Mouse (Mus musculus): ENCODE results near the gene Naaa. TPM values are rescaled to one million over a fixed set of nuclear protein-coding genes. Genes with fewer than 3 reads are reported as not detected.

Gene Naaa
- polyA plus RNA-seq, 2 experiments, result 4.3 to 4.5 TPM

GRCm38 (mm10) chr5:92219826-92220225 is 58.1 kb downstream of the Naaa start:
- no peak overlapping the region for H3K4me3 ChIP-seq (ENCODE audit: insufficient read depth in 1 of 2, low read depth in 2 of 2, low read length in 2 of 2)
- no peaks in the 10 kb centered on the region for H3K27me3 ChIP-seq (ENCODE audit: control insufficient read depth, insufficient read depth, low read length)
- WGBS (ENCODE audit: insufficient replicate concordance), result 27% methylated on average over 6 of the region's 6 CpGs
- H3K9me3 ChIP-seq (ENCODE audit: control insufficient read depth, low read length), result no peaks in the 10 kb centered on the region
- H3K9ac ChIP-seq (replicated peaks), result no peak overlapping the region
- no peaks in the 10 kb centered on the region for H3K36me3 ChIP-seq (replicated peaks; ENCODE audit: control insufficient read depth, insufficient read depth, low read depth)
- no peaks in the 10 kb centered on the region for H3K4me1 ChIP-seq (replicated peaks; ENCODE audit: control insufficient read depth in 2 of 2, insufficient read depth in 2 of 2, low read length in 1 of 2)
- DNase-seq (ENCODE audit: low read depth in 3 of 3, low spot score in 3 of 3) (no peak), ATAC-seq (ENCODE audit: insufficient read depth) (no peak)
- TF ChIP-seq EP300 (IDR thresholded peaks at IDR 0.05; ENCODE audit: low read depth) (no peak), CTCF (IDR thresholded peaks at IDR 0.05; ENCODE audit: low read depth) (no peak)
- H3K27ac ChIP-seq, result no peak overlapping the region
- H3K4me2 ChIP-seq (ENCODE audit: low read depth), result no peak overlapping the region

DNA sequence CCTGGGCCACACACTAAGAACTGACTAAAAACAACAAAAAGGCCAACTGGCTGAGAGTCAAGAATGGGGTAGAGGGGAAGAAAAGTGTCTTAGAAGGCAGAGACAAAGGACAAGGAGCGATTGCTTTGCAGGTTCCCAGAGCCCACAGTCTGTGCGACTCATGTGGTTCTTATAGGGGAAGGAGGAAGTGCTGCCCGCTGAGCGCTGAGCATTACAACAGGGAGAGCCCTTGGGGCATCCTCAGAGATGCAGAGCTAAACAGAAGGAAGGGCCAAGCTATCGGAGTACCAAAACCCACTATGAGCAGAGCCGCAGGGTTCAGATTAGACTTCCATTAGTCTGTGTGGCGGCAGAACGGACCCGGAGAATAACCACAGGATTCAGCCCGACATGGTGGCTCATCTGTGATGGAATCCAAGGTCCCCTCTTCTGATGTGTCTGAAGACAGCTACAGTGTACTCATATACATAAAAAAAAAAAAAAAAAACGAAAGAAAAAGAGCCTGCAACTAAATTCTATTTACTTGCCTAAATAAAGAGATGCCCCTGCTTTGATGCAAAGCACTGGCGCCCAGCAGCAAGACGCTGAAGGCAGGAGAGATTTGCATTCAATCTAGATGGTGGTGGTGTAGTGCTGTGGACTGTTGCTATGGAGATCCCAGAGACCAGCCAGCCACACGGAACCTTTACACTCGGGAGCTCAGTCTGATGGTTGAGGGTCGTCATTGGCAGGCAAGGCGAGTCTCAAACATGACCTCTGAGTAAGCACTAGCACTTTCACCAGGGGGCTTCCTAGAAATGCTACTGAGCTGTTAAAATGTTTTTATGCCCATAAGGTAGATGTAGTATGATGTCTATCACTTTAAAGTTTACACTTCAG is 58.8 kb downstream of the Naaa start:
- Histone ChIP-seq H3K36me3 (replicated peaks; ENCODE audit: control insufficient read depth, insufficient read depth, low read depth) (no peaks in the 10 kb centered on the region), H3K9ac (replicated peaks) (no peak overlapping the region), H3K9me3 (ENCODE audit: control insufficient read depth, low read length) (no peaks in the 10 kb centered on the region), H3K4me2 (ENCODE audit: low read depth) (no peak overlapping the region), H3K27me3 (ENCODE audit: control insufficient read depth, insufficient read depth, low read length) (no peaks in the 10 kb centered on the region), H3K27ac (no peak overlapping the region), H3K4me1 (replicated peaks; ENCODE audit: control insufficient read depth in 2 of 2, insufficient read depth in 2 of 2, low read length in 1 of 2) (no peaks in the 10 kb centered on the region), H3K4me3 (ENCODE audit: insufficient read depth in 1 of 2, low read depth in 2 of 2, low read length in 2 of 2) (no peak overlapping the region)
- 48% methylated on average over 17 of the region's 17 CpGs for WGBS (ENCODE audit: insufficient replicate concordance)
- DNase-seq (ENCODE audit: low read depth in 3 of 3, low spot score in 3 of 3), result no peak
- ATAC-seq (ENCODE audit: insufficient read depth), result no peak
- TF ChIP-seq EP300 (IDR thresholded peaks at IDR 0.05; ENCODE audit: low read depth), result no peak
- TF ChIP-seq CTCF (IDR thresholded peaks at IDR 0.05; ENCODE audit: low read depth), result no peak

- Histone ChIP-seq H3K9me3 (ENCODE audit: control insufficient read depth, low read length) (no peaks in the 10 kb centered on the region), H3K9ac (replicated peaks) (no peak within 1 kb of the TSS), H3K36me3 (replicated peaks; ENCODE audit: control insufficient read depth, insufficient read depth, low read depth) (no peaks in the 10 kb centered on the region), H3K27ac (no peak within 1 kb of the TSS), H3K4me2 (ENCODE audit: low read depth) (no peak within 1 kb of the TSS), H3K4me3 (ENCODE audit: insufficient read depth in 1 of 2, low read depth in 2 of 2, low read length in 2 of 2) (no peak within 1 kb of the TSS), H3K27me3 (ENCODE audit: control insufficient read depth, insufficient read depth, low read length) (no peaks in the 10 kb centered on the region), H3K4me1 (replicated peaks; ENCODE audit: control insufficient read depth in 2 of 2, insufficient read depth in 2 of 2, low read length in 1 of 2) (no peaks in the 10 kb centered on the region)
- WGBS (ENCODE audit: insufficient replicate concordance), result 63% methylated on average over 4 of the region's 4 CpGs
- DNase-seq (ENCODE audit: low read depth in 3 of 3, low spot score in 3 of 3) (no peak), ATAC-seq (ENCODE audit: insufficient read depth) (no peak)
- TF ChIP-seq EP300 (IDR thresholded peaks at IDR 0.05; ENCODE audit: low read depth) (no peak), CTCF (IDR thresholded peaks at IDR 0.05; ENCODE audit: low read depth) (no peak)
Measured at GRCm38 (mm10) chr5:92215308-92215707, 62.7 kb downstream of the Naaa start, which contains the start of gene U90926. U90926 (minus strand) TSS chr5:92215408.

- H3K9ac ChIP-seq (replicated peaks), result no peak overlapping the region
- H3K4me1 ChIP-seq (replicated peaks; ENCODE audit: control insufficient read depth in 2 of 2, insufficient read depth in 2 of 2, low read length in 1 of 2), result no peaks in the 10 kb centered on the region
- no peak overlapping the region for H3K27ac ChIP-seq
- no peaks in the 10 kb centered on the region for H3K36me3 ChIP-seq (replicated peaks; ENCODE audit: control insufficient read depth, insufficient read depth, low read depth)
- no peaks in the 10 kb centered on the region for H3K27me3 ChIP-seq (ENCODE audit: control insufficient read depth, insufficient read depth, low read length)
- no peak overlapping the region for H3K4me2 ChIP-seq (ENCODE audit: low read depth)
- TF ChIP-seq CTCF (IDR thresholded peaks at IDR 0.05; ENCODE audit: low read depth), result no peak
- TF ChIP-seq EP300 (IDR thresholded peaks at IDR 0.05; ENCODE audit: low read depth), result no peak
- H3K4me3 ChIP-seq (ENCODE audit: insufficient read depth in 1 of 2, low read depth in 2 of 2, low read length in 2 of 2), result no peak overlapping the region
- ATAC-seq (ENCODE audit: insufficient read depth) (no peak), DNase-seq (ENCODE audit: low read depth in 3 of 3, low spot score in 3 of 3) (no peak)
- H3K9me3 ChIP-seq (ENCODE audit: control insufficient read depth, low read length), result no peaks in the 10 kb centered on the region
- WGBS (ENCODE audit: insufficient replicate concordance), result 66% methylated on average over 4 of the region's 4 CpGs
Measured at GRCm38 (mm10) chr5:92212231-92212630, 65.7 kb downstream of the Naaa start.

GRCm38 (mm10) chr5:92210205-92210604 is 67.8 kb downstream of the Naaa start:
- ATAC-seq (ENCODE audit: insufficient read depth) (no peak), DNase-seq (ENCODE audit: low read depth in 3 of 3, low spot score in 3 of 3) (no peak)
- TF ChIP-seq CTCF (IDR thresholded peaks at IDR 0.05; ENCODE audit: low read depth), result no peak
- no peak for TF ChIP-seq EP300 (IDR thresholded peaks at IDR 0.05; ENCODE audit: low read depth)
- Histone ChIP-seq H3K27me3 (ENCODE audit: control insufficient read depth, insufficient read depth, low read length) (no peaks in the 10 kb centered on the region), H3K27ac (no peak overlapping the region), H3K9ac (replicated peaks) (no peak overlapping the region), H3K36me3 (replicated peaks; ENCODE audit: control insufficient read depth, insufficient read depth, low read depth) (no peaks in the 10 kb centered on the region), H3K4me1 (replicated peaks; ENCODE audit: control insufficient read depth in 2 of 2, insufficient read depth in 2 of 2, low read length in 1 of 2) (peaks cover 0 to 4% of the 10 kb centered on the region in 2 experiments; a peak in 1 of 4 replicates), H3K9me3 (ENCODE audit: control insufficient read depth, low read length) (no peaks in the 10 kb centered on the region), H3K4me3 (ENCODE audit: insufficient read depth in 1 of 2, low read depth in 2 of 2, low read length in 2 of 2) (no peak overlapping the region), H3K4me2 (ENCODE audit: low read depth) (no peak overlapping the region)
- WGBS (ENCODE audit: insufficient replicate concordance), result 42% methylated on average over 8 of the region's 8 CpGs

Other genes with a start within 250 kb of the Naaa start
- 0.11 and 0.13 TPM in 2 replicates for gene Cdkl2, start 234.3 kb downstream of the Naaa start, polyA plus RNA-seq (2012; rRNA removed)
- gene Cdkl2, start 234.3 kb downstream of the Naaa start, polyA plus RNA-seq (2014; fragmentation: Nextera tagmentation; extraction: Ambion mirVana), result 0.30 and 0.49 TPM in 2 replicates
- gene G3bp2, start 194.5 kb downstream of the Naaa start, polyA plus RNA-seq (2012; rRNA removed), result 12.5 and 19.0 TPM in 2 replicates
- gene G3bp2, start 194.5 kb downstream of the Naaa start, polyA plus RNA-seq (2014; fragmentation: Nextera tagmentation; extraction: Ambion mirVana), result 54.3 and 56.0 TPM in 2 replicates
- 11.1 and 18.6 TPM in 2 replicates for gene Uso1, start 140.2 kb downstream of the Naaa start, polyA plus RNA-seq (2012; rRNA removed)
- 14.3 and 14.7 TPM in 2 replicates for gene Uso1, start 140.2 kb downstream of the Naaa start, polyA plus RNA-seq (2014; fragmentation: Nextera tagmentation; extraction: Ambion mirVana)
- not detected in 2 replicates for gene U90926, start 62.8 kb downstream of the Naaa start, polyA plus RNA-seq (2012; rRNA removed)
- gene U90926, start 62.8 kb downstream of the Naaa start, polyA plus RNA-seq (2014; fragmentation: Nextera tagmentation; extraction: Ambion mirVana), result not detected in 2 replicates
- gene Ppef2, start 21.9 kb downstream of the Naaa start, polyA plus RNA-seq (2012; rRNA removed), result 0.05 and 0.13 TPM in 2 replicates
- not detected in 2 replicates for gene Ppef2, start 21.9 kb downstream of the Naaa start, polyA plus RNA-seq (2014; fragmentation: Nextera tagmentation; extraction: Ambion mirVana)
- gene Sdad1, start 32.3 kb upstream of the Naaa start, polyA plus RNA-seq (2012; rRNA removed), result 8.1 and 9.5 TPM in 2 replicates
- 17.4 and 18.8 TPM in 2 replicates for gene Sdad1, start 32.3 kb upstream of the Naaa start, polyA plus RNA-seq (2014; fragmentation: Nextera tagmentation; extraction: Ambion mirVana)
- 0.06 TPM in 1 of 2 replicates, not detected in the other for gene Cxcl9, start 49.9 kb upstream of the Naaa start, polyA plus RNA-seq (2012; rRNA removed)
- gene Cxcl9, start 49.9 kb upstream of the Naaa start, polyA plus RNA-seq (2014; fragmentation: Nextera tagmentation; extraction: Ambion mirVana), result 0.20 TPM in 1 of 2 replicates, not detected in the other
- 0.53 and 1.1 TPM in 2 replicates for gene Art3, start 53.7 kb upstream of the Naaa start, polyA plus RNA-seq (2012; rRNA removed)
- 1.7 and 2.1 TPM in 2 replicates for gene Art3, start 53.7 kb upstream of the Naaa start, polyA plus RNA-seq (2014; fragmentation: Nextera tagmentation; extraction: Ambion mirVana)
- 7.8 and 10.0 TPM in 2 replicates for gene Cxcl10, start 70.7 kb upstream of the Naaa start, polyA plus RNA-seq (2012; rRNA removed)
- gene Cxcl10, start 70.7 kb upstream of the Naaa start, polyA plus RNA-seq (2014; fragmentation: Nextera tagmentation; extraction: Ambion mirVana), result 4.8 and 6.0 TPM in 2 replicates
- 14.5 and 20.7 TPM in 2 replicates for gene Nup54, start 157.0 kb upstream of the Naaa start, polyA plus RNA-seq (2012; rRNA removed)
- 26.6 and 31.9 TPM in 2 replicates for gene Nup54, start 157.0 kb upstream of the Naaa start, polyA plus RNA-seq (2014; fragmentation: Nextera tagmentation; extraction: Ambion mirVana)
- 4.5 and 5.7 TPM in 2 replicates for gene Scarb2, start 228.7 kb upstream of the Naaa start, polyA plus RNA-seq (2012; rRNA removed)
- 5.2 and 5.4 TPM in 2 replicates for gene Scarb2, start 228.7 kb upstream of the Naaa start, polyA plus RNA-seq (2014; fragmentation: Nextera tagmentation; extraction: Ambion mirVana)